In the genomic region with DNA sequence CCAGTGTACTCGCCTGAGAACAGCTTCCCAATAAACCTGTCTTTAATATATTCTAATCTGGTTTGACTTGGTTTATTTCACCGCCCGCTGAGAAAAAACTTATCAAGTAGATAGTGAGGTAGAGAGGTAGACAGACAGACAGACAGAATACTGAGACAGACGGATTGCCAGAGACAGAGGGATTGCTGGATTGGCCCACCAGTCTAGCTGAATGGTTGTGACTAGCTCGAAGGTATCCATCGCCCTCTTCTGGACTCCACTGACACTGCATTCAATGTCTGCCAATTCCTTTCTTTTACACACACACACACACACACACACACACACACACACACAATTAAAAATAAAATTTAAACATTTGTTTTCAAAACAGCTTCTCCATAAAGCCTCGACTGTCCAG, we compare ENCODE assay signal across 8 mouse cellular contexts. TPM values are rescaled to one million over a fixed set of nuclear protein-coding genes. Genes with fewer than 3 reads are reported as not detected.
A peak's percentile ranks its signal among the peaks of the same experiment; 100 is the strongest.
DNase-seq lines count a peak whose midpoint lies in the region; ATAC-seq lines count a peak whose summit lies in the region.

No protein-coding gene starts in this region.

- H3K9me3 ChIP-seq in intestine, embryonic 14.5 days (ENCODE audit: control insufficient read depth, low read length), result no peaks in the 10 kb centered on the region
- H3K9me3 ChIP-seq in intestine, embryonic 16.5 days (ENCODE audit: control insufficient read depth, low read length), result no peaks in the 10 kb centered on the region

- no peak overlapping the region for H3K27ac ChIP-seq in intestine, embryonic 14.5 days (ENCODE audit: low read depth)
- no peak overlapping the region for H3K27ac ChIP-seq in intestine, embryonic 16.5 days (ENCODE audit: low read length)

- WGBS in intestine, embryonic 14.5 days, result 42% methylated on average over 7 of the region's 7 CpGs
- 43% methylated on average over 7 of the region's 7 CpGs for WGBS in intestine, embryonic 16.5 days

- no peak overlapping the region for H3K4me2 ChIP-seq in intestine, embryonic 14.5 days (ENCODE audit: low read length)
- H3K4me2 ChIP-seq in intestine, embryonic 16.5 days (ENCODE audit: low read depth, low read length), result no peak overlapping the region

- no peaks in the 10 kb centered on the region for H3K36me3 ChIP-seq in intestine, embryonic 14.5 days (ENCODE audit: control insufficient read depth, insufficient read depth, low read length)
- H3K36me3 ChIP-seq in intestine, embryonic 16.5 days (ENCODE audit: control insufficient read depth, insufficient read depth, low read length), result no peaks in the 10 kb centered on the region

- no peak for ATAC-seq in intestine, embryonic 14.5 days (replicated peaks; ENCODE audit: low FRiP score, low TSS enrichment, low read depth)
- no peak for ATAC-seq in intestine, embryonic 16.5 days
- ATAC-seq in inflammation-experienced regulatory T-cells, adult 6 months, result no peak

- intact Hi-C loops in gastrocnemius, postnatal 36 days (cut with DNase I), result loop anchor here (2.0 to 5.0 kb wide), 2 partner anchors 90 to 134 kb away; no protein-coding TSS in a partner anchor
- intact Hi-C loops in left cerebral cortex, postnatal 10 days (cut with DNase I), result loop anchor here (5.0 kb wide), 1 partner anchor 135 kb away; no protein-coding TSS in a partner anchor

- no peak overlapping the region for H3K4me3 ChIP-seq in intestine, embryonic 14.5 days (ENCODE audit: low read depth, low read length)
- no peak overlapping the region for H3K4me3 ChIP-seq in intestine, embryonic 16.5 days (ENCODE audit: low read length)

- H3K4me1 ChIP-seq in intestine, embryonic 14.5 days (replicated peaks; ENCODE audit: control insufficient read depth, insufficient read depth, low read length), result no peaks in the 10 kb centered on the region
- H3K4me1 ChIP-seq in intestine, embryonic 16.5 days (ENCODE audit: control insufficient read depth, insufficient read depth, low read length), result no peaks in the 10 kb centered on the region

- no peak overlapping the region for H3K9ac ChIP-seq in intestine, embryonic 14.5 days (ENCODE audit: low read length)
- no peak overlapping the region for H3K9ac ChIP-seq in intestine, embryonic 16.5 days (ENCODE audit: low read depth, low read length)

- DNase-seq in intestine, embryonic 14.5 days (ENCODE audit: low spot score), result peak; percentile 65
- peak; percentile 91 for DNase-seq in ES-CJ7 (ENCODE audit: low read depth, low spot score)
- peak; percentile 22 to 52 for DNase-seq in adrenal gland, postnatal 36 days
- peak; percentile 7 to 18 for DNase-seq in gastrocnemius, postnatal 36 days
- peak; percentile 48 to 66 for DNase-seq in left cerebral cortex, postnatal 10 days (ENCODE audit: extremely low spot score in 1 of 2, low spot score in 2 of 2)
- peak; percentile 8 for DNase-seq in ovary, adult 18-20 months (ENCODE audit: low spot score)

- H3K27me3 ChIP-seq in intestine, embryonic 14.5 days (replicated peaks; ENCODE audit: control insufficient read depth, insufficient read depth, low read length), result no peaks in the 10 kb centered on the region
- H3K27me3 ChIP-seq in intestine, embryonic 16.5 days (replicated peaks; ENCODE audit: control insufficient read depth, insufficient read depth, low read length), result no peaks in the 10 kb centered on the region

RNA-seq across cellular contexts. Expression of gene Tipin, which starts 8.8 kb away (rescaled TPM):
- polyA plus RNA-seq in intestine, embryonic 14.5 days (2014; fragmentation: Nextera tagmentation; extraction: Ambion mirVana), result 238 and 241 TPM in 2 replicates
- 129 and 142 TPM in 2 replicates for polyA plus RNA-seq in intestine, embryonic 16.5 days (2015; fragmentation: Nextera tagmentation; extraction: Ambion mirVana)
- total RNA-seq in adrenal gland, postnatal 36 days (2021), result 10 to 100 TPM; 15.9 to 20.6 TPM
- 10 to 100 TPM in 1 of 2 experiments, 1 to 10 TPM in 1; 7.1 to 11.0 TPM for total RNA-seq in gastrocnemius, postnatal 36 days (2021)
- 10 to 100 TPM; 18.0 to 19.4 TPM for total RNA-seq in left cerebral cortex, postnatal 10 days (2021)
- polyA plus RNA-seq in inflammation-experienced regulatory T-cells, adult 6 months (2017; shearing (Covaris generic)), result 100 to 1,000 TPM in 1 of 3 experiments, 10 to 100 TPM in 2; 52.8 to 148 (median 66.4) TPM

RNA-seq across cellular contexts. Expression of gene Map2k1, which starts 19.2 kb away (rescaled TPM):
- polyA plus RNA-seq in intestine, embryonic 14.5 days (2014; fragmentation: Nextera tagmentation; extraction: Ambion mirVana), result 90.9 and 103 TPM in 2 replicates
- polyA plus RNA-seq in intestine, embryonic 16.5 days (2015; fragmentation: Nextera tagmentation; extraction: Ambion mirVana), result 97.4 and 104 TPM in 2 replicates
- total RNA-seq in adrenal gland, postnatal 36 days (2021), result 10 to 100 TPM; 80.4 to 91.1 TPM
- total RNA-seq in gastrocnemius, postnatal 36 days (2021), result 10 to 100 TPM; 48.1 to 50.7 TPM
- 100 to 1,000 TPM; 155 to 165 TPM for total RNA-seq in left cerebral cortex, postnatal 10 days (2021)
- 10 to 100 TPM; 24.0 to 24.2 (median 24.1) TPM for polyA plus RNA-seq in inflammation-experienced regulatory T-cells, adult 6 months (2017; shearing (Covaris generic))

RNA-seq across cellular contexts. Expression of gene Uchl4, which starts 37.6 kb away (rescaled TPM):
- 3.7 and 4.2 TPM in 2 replicates for polyA plus RNA-seq in intestine, embryonic 14.5 days (2014; fragmentation: Nextera tagmentation; extraction: Ambion mirVana)
- 1.8 and 2.4 TPM in 2 replicates for polyA plus RNA-seq in intestine, embryonic 16.5 days (2015; fragmentation: Nextera tagmentation; extraction: Ambion mirVana)
- 1 to 10 TPM; 2.5 to 2.7 TPM for total RNA-seq in adrenal gland, postnatal 36 days (2021)
- 1 to 10 TPM; 1.3 to 2.2 TPM for total RNA-seq in gastrocnemius, postnatal 36 days (2021)
- total RNA-seq in left cerebral cortex, postnatal 10 days (2021), result 1 to 10 TPM; 4.0 to 4.3 TPM
- 10 to 100 TPM in 2 of 3 experiments, 1 to 10 TPM in 1; 6.5 to 12.9 (median 12.1) TPM for polyA plus RNA-seq in inflammation-experienced regulatory T-cells, adult 6 months (2017; shearing (Covaris generic))

Comparison
In these comparisons a context has a peak if more than half of its experiments do, and no peak if none do; other contexts are left out.
1. DNase-seq: peak in every context shown above with its lines; median percentile 91 in ES-CJ7; 65 in intestine, embryonic 14.5 days; 57 in left cerebral cortex, postnatal 10 days; 37 in adrenal gland, postnatal 36 days; 12 in gastrocnemius, postnatal 36 days; 8 in ovary, adult 18-20 months.